Mouse (Mus musculus): ENCODE measurements around the gene Defb26. TPM values are rescaled to one million over a fixed set of nuclear protein-coding genes. Genes with fewer than 3 reads are reported as not detected.
A peak's percentile ranks its signal among the peaks of the same experiment; 100 is the strongest.

Defb26 gene
- total RNA-seq (2022) = not detected

GRCm38 (mm10) chr2:152511592-152511991 is at the start of gene Defb26:
Defb26 (minus strand) TSS chr2:152511692.
- no peak for DNase-seq (ENCODE audit: low spot score in 2 of 2)

- DNase-seq (ENCODE audit: low spot score in 2 of 2) = no peak
Observed at GRCm38 (mm10) chr2:152556655-152557054, 45.2 kb upstream of the Defb26 start.

GRCm38 (mm10) chr2:152553774-152554423 is 42.4 kb upstream of the Defb26 start:
- peak; percentile 22 to 54 for DNase-seq (ENCODE audit: low spot score in 2 of 2)

- DNase-seq (ENCODE audit: low spot score in 2 of 2) = no peak
Observed at GRCm38 (mm10) chr2:152548124-152548523, 36.6 kb upstream of the Defb26 start.

GRCm38 (mm10) chr2:152544691-152545090 is 33.2 kb upstream of the Defb26 start:
- peak; percentile 66 to 74 for DNase-seq (ENCODE audit: low spot score in 2 of 2)

- no peak for DNase-seq (ENCODE audit: low spot score in 2 of 2)
Observed at GRCm38 (mm10) chr2:152543478-152543877, 32.0 kb upstream of the Defb26 start.

GRCm38 (mm10) chr2:152542897-152543296 is 31.4 kb upstream of the Defb26 start:
- no peak for DNase-seq (ENCODE audit: low spot score in 2 of 2)

GRCm38 (mm10) chr2:152541979-152542378 is 30.5 kb upstream of the Defb26 start:
- DNase-seq (ENCODE audit: low spot score in 2 of 2) = no peak

- DNase-seq (ENCODE audit: low spot score in 2 of 2) = no peak
Observed at GRCm38 (mm10) chr2:152539944-152540710, 28.6 kb upstream of the Defb26 start, which contains the start of gene Defb29. Defb29 (minus strand) TSS chr2:152540098.

- DNase-seq (ENCODE audit: low spot score in 2 of 2) = no peak
Observed at GRCm38 (mm10) chr2:152517981-152518380, 6.5 kb upstream of the Defb26 start, which contains the start of gene Defb28. Defb28 (plus strand) TSS chr2:152518255.

- DNase-seq (ENCODE audit: low spot score in 2 of 2) = no peak
Observed at GRCm38 (mm10) chr2:152516084-152516483, 4.6 kb upstream of the Defb26 start.

GRCm38 (mm10) chr2:152503950-152504349 is 7.5 kb downstream of the Defb26 start:
- DNase-seq (ENCODE audit: low spot score in 2 of 2) = no peak

GRCm38 (mm10) chr2:152500863-152501229 is 10.6 kb downstream of the Defb26 start:
- no peak for DNase-seq (ENCODE audit: low spot score in 2 of 2)

GRCm38 (mm10) chr2:152500204-152500862 is 11.2 kb downstream of the Defb26 start:
- no peak for DNase-seq (ENCODE audit: low spot score in 2 of 2)

- no peak for DNase-seq (ENCODE audit: low spot score in 2 of 2)
Observed at GRCm38 (mm10) chr2:152498020-152498419, 13.5 kb downstream of the Defb26 start.

GRCm38 (mm10) chr2:152493151-152493550 is 18.3 kb downstream of the Defb26 start:
- DNase-seq (ENCODE audit: low spot score in 2 of 2) = no peak

- no peak for DNase-seq (ENCODE audit: low spot score in 2 of 2)
Observed at GRCm38 (mm10) chr2:152490038-152490437, 21.5 kb downstream of the Defb26 start, which contains the start of gene Defb22. Defb22 (minus strand) TSS chr2:152490138.

GRCm38 (mm10) chr2:152487024-152487423 is 24.5 kb downstream of the Defb26 start:
- DNase-seq (ENCODE audit: low spot score in 2 of 2) = no peak

- DNase-seq (ENCODE audit: low spot score in 2 of 2) = no peak
Observed at GRCm38 (mm10) chr2:152481726-152482125, 29.8 kb downstream of the Defb26 start.

GRCm38 (mm10) chr2:152480881-152481280 is 30.6 kb downstream of the Defb26 start:
- DNase-seq (ENCODE audit: low spot score in 2 of 2) = no peak

- DNase-seq (ENCODE audit: low spot score in 2 of 2) = no peak
Observed at GRCm38 (mm10) chr2:152476763-152477162, 34.7 kb downstream of the Defb26 start, which contains the start of gene Defb20. Defb20 (plus strand) TSS chr2:152477063.

- no peak for DNase-seq (ENCODE audit: low spot score in 2 of 2)
Observed at GRCm38 (mm10) chr2:152472434-152472833, 39.1 kb downstream of the Defb26 start.

Data from layer of hippocampus, adult 8-10 months (tissue).